Mouse (Mus musculus) lung, adult 2 months (tissue): ENCODE data around the gene Klhl6.

ENCODE experiments used
- CTCF ChIP-seq: fragments of 200-500 bp; IDR thresholded peaks from 2 replicates; pipeline ENCODE4 v1.5.1; 2011; ENCODE audit warnings: mild to moderate bottlenecking, low read length, control low read depth; ENCODE audit not compliant: insufficient read depth
- POLR2A ChIP-seq: fragments of 200-500 bp; IDR thresholded peaks from 2 replicates; pipeline ENCODE4 v1.6.1; 2011; ENCODE audit warnings: low read depth, mild to moderate bottlenecking, control low read depth, low read length, borderline replicate concordance; ENCODE audit errors: extremely low read depth

GRCm38 (mm10) chr16:19966437-19966836, 16.4 kb downstream of the Klhl6 start:
- TF ChIP-seq POLR2A (no peak), CTCF (no peak)
